Mouse (Mus musculus) MEL (cell line): ENCODE results near the gene Creld2. TPM values are rescaled to one million over a fixed set of nuclear protein-coding genes. Genes with fewer than 3 reads are reported as not detected.

ENCODE experiments used
- DNase-seq: peaks from one replicate; pipeline ENCODE4 v3.0.0; 2011; ENCODE audit warnings: low read depth, low spot score
- H3K27ac ChIP-seq: 2 replicates; pipeline ENCODE4 v1.5.1; 2012; ENCODE audit warnings: low read depth, mild to moderate bottlenecking, control low read depth, low read length, moderate library complexity; ENCODE audit not compliant: control insufficient read depth
- H3K27me3 ChIP-seq, 2 experiments: fragments of 150-350 bp in 1 of 2; sonication (generic) in 1 of 2; 2 replicates each; pipeline ENCODE4 v1.6.1; 2012; ENCODE audit warnings: low read length in 2 of 2, mild to moderate bottlenecking in 2 of 2, improper control_type of control experiment in 1 of 2, moderate library complexity in 1 of 2; ENCODE audit not compliant: insufficient read depth in 2 of 2, control insufficient read depth in 1 of 2
- H3K36me3 ChIP-seq, 2 experiments: 2 replicates each; pipeline ENCODE4 v1.6.1; 2012 to 2014; ENCODE audit warnings: low read length in 2 of 2, improper control_type of control experiment in 1 of 2, inconsistent platforms in 1 of 2, mild to moderate bottlenecking in 1 of 2; ENCODE audit not compliant: insufficient read depth in 2 of 2, control insufficient read depth in 1 of 2
- H3K4me1 ChIP-seq, 2 experiments: fragments of 150-350 bp in 1 of 2; sonication (generic) in 1 of 2; 2 replicates each; pipeline ENCODE4 v1.6.1; 2012; ENCODE audit warnings: low read length in 2 of 2, improper control_type of control experiment in 1 of 2, mild to moderate bottlenecking in 1 of 2; ENCODE audit not compliant: insufficient read depth in 2 of 2, control insufficient read depth in 1 of 2
- H3K4me3 ChIP-seq, 2 experiments: fragments of 150-350 bp in 1 of 2; sonication (generic) in 1 of 2; 2 replicates each; pipeline ENCODE4 v1.5.1; 2012; ENCODE audit warnings: low read depth in 2 of 2, low read length in 2 of 2, mild to moderate bottlenecking in 2 of 2, moderate library complexity in 2 of 2, control low read depth in 1 of 2, improper control_type of control experiment in 1 of 2; ENCODE audit not compliant: control insufficient read depth in 1 of 2, insufficient read depth in 1 of 2
- H3K79me2 ChIP-seq: 2 replicates; pipeline ENCODE4 v1.6.1; 2012; ENCODE audit warnings: mild to moderate bottlenecking, low read length, moderate library complexity; ENCODE audit not compliant: control insufficient read depth, poor library complexity, insufficient read depth
- H3K9ac ChIP-seq: 2 replicates; pipeline ENCODE4 v1.6.1; 2012; ENCODE audit warnings: low read depth, mild to moderate bottlenecking, control low read depth, low read length, moderate library complexity; ENCODE audit not compliant: control insufficient read depth, poor library complexity, severe bottlenecking
- H3K9me3 ChIP-seq: fragments of 150-350 bp; sonication (generic); replicated peaks from 2 replicates; pipeline ENCODE4 v1.6.1; 2012; ENCODE audit warnings: mild to moderate bottlenecking, low read length, improper control_type of control experiment, moderate library complexity; ENCODE audit not compliant: insufficient read depth
- BHLHE40 ChIP-seq: IDR thresholded peaks from 2 replicates; pipeline ENCODE4 v1.6.1; 2012; ENCODE audit warnings: low read depth, mild to moderate bottlenecking, inconsistent platforms, low read length, improper control_type of control experiment, borderline replicate concordance
- CHD2 ChIP-seq: IDR thresholded peaks from 2 replicates; pipeline ENCODE4 v1.6.1; 2011; ENCODE audit warnings: low read length, improper control_type of control experiment
- E2F4 ChIP-seq: IDR thresholded peaks from 2 replicates; pipeline ENCODE4 v1.6.1; 2011; ENCODE audit warnings: low read depth, low read length, improper control_type of control experiment, borderline replicate concordance
- ETS1 ChIP-seq: IDR thresholded peaks from 2 replicates; pipeline ENCODE4 v1.6.1; 2012; ENCODE audit warnings: low read depth, mild to moderate bottlenecking, inconsistent platforms, low read length, improper control_type of control experiment, moderate library complexity
- GABPA ChIP-seq: IDR thresholded peaks from 2 replicates; pipeline ENCODE4 v1.6.1; 2012; ENCODE audit warnings: low read depth, mild to moderate bottlenecking, inconsistent platforms, low read length, improper control_type of control experiment, moderate library complexity
- HCFC1 ChIP-seq: IDR thresholded peaks from 2 replicates; pipeline ENCODE4 v1.6.1; 2012; ENCODE audit warnings: low read depth, mild to moderate bottlenecking, inconsistent platforms, low read length, improper control_type of control experiment, moderate library complexity
- JUND ChIP-seq: IDR thresholded peaks from 2 replicates; pipeline ENCODE4 v1.6.1; 2011; ENCODE audit warnings: low read depth, mild to moderate bottlenecking, improper control_type of control experiment, low read length
- MAFK ChIP-seq: IDR thresholded peaks from 2 replicates; pipeline ENCODE4 v1.6.1; 2011; ENCODE audit warnings: low read depth, mild to moderate bottlenecking, low read length, improper control_type of control experiment, borderline replicate concordance
- MAZ ChIP-seq: IDR thresholded peaks from 2 replicates; pipeline ENCODE4 v1.6.1; 2012; ENCODE audit warnings: low read depth, mild to moderate bottlenecking, inconsistent platforms, low read length, improper control_type of control experiment
- MEF2A ChIP-seq: IDR thresholded peaks from 2 replicates; pipeline ENCODE4 v1.6.1; 2014; ENCODE audit warnings: low read depth, mild to moderate bottlenecking, inconsistent platforms, low read length, improper control_type of control experiment; ENCODE audit not compliant: poor library complexity, insufficient replicate concordance, severe bottlenecking; ENCODE audit errors: extremely low read depth
- MYB ChIP-seq: IDR thresholded peaks from 2 replicates; pipeline ENCODE4 v1.6.1; 2011; ENCODE audit warnings: mild to moderate bottlenecking, low read depth, low read length, improper control_type of control experiment
- NELFE ChIP-seq: IDR thresholded peaks from 2 replicates; pipeline ENCODE4 v1.6.1; 2011; ENCODE audit warnings: low read depth, low read length, improper control_type of control experiment
- POLR2A ChIP-seq, 2 experiments: IDR thresholded peaks; 2 replicates each; pipeline ENCODE4 v1.6.1; 2011 to 2012; ENCODE audit warnings: low read length in 2 of 2, mild to moderate bottlenecking in 2 of 2, control low read depth in 1 of 2, improper control_type of control experiment in 1 of 2, low read depth in 1 of 2, moderate library complexity in 1 of 2; ENCODE audit not compliant: control insufficient read depth in 1 of 2, insufficient read depth in 1 of 2, poor library complexity in 1 of 2
- POLR2AphosphoS5 ChIP-seq: IDR thresholded peaks from 2 replicates; pipeline ENCODE4 v1.6.1; 2012; ENCODE audit warnings: low read depth, borderline replicate concordance, mild to moderate bottlenecking, inconsistent platforms, low read length, moderate library complexity, mixed read lengths
- RCOR1 ChIP-seq: IDR thresholded peaks from 2 replicates; pipeline ENCODE4 v1.6.1; 2012; ENCODE audit warnings: low read depth, mild to moderate bottlenecking, inconsistent platforms, low read length, improper control_type of control experiment
- SIN3A ChIP-seq: IDR thresholded peaks from 2 replicates; pipeline ENCODE4 v1.6.1; 2012; ENCODE audit warnings: low read length, improper control_type of control experiment, inconsistent platforms
- SMC3 ChIP-seq: IDR thresholded peaks from 2 replicates; pipeline ENCODE4 v1.6.1; 2011; ENCODE audit warnings: low read depth, low read length, improper control_type of control experiment
- TAL1 ChIP-seq: IDR thresholded peaks from 2 replicates; pipeline ENCODE4 v1.6.1; 2012; ENCODE audit warnings: mild to moderate bottlenecking, inconsistent platforms, low read length, moderate library complexity, mixed read lengths
- USF1 ChIP-seq: IDR thresholded peaks from 2 replicates; pipeline ENCODE4 v1.6.1; 2014; ENCODE audit warnings: low read depth, mild to moderate bottlenecking, inconsistent platforms, low read length, improper control_type of control experiment, moderate library complexity
- USF2 ChIP-seq, 2 experiments: IDR thresholded peaks; 2 replicates each; pipeline ENCODE4 v1.6.1; 2011 to 2012; ENCODE audit warnings: improper control_type of control experiment in 2 of 2, low read length in 2 of 2, borderline replicate concordance in 1 of 2, inconsistent platforms in 1 of 2, low read depth in 1 of 2, mild to moderate bottlenecking in 1 of 2; ENCODE audit not compliant: insufficient read depth in 1 of 2
- ZC3H11A ChIP-seq: IDR thresholded peaks from 2 replicates; pipeline ENCODE4 v1.6.1; 2012; ENCODE audit warnings: low read depth, mild to moderate bottlenecking, inconsistent platforms, low read length, improper control_type of control experiment
- ZKSCAN1 ChIP-seq: IDR thresholded peaks from 2 replicates; pipeline ENCODE4 v1.6.1; 2012; ENCODE audit warnings: low read depth, mild to moderate bottlenecking, inconsistent platforms, low read length, improper control_type of control experiment, moderate library complexity
- ZMIZ1 ChIP-seq: IDR thresholded peaks from 2 replicates; pipeline ENCODE4 v1.6.1; 2012; ENCODE audit warnings: low read depth, mild to moderate bottlenecking, inconsistent platforms, low read length, improper control_type of control experiment, moderate library complexity
- ZNF384 ChIP-seq: IDR thresholded peaks from 2 replicates; pipeline ENCODE4 v1.6.1; 2012; ENCODE audit warnings: low read depth, mild to moderate bottlenecking, inconsistent platforms, low read length, improper control_type of control experiment
- polyA plus RNA-seq, 2 experiments: library from polyadenylated mRNA; stranded (reverse) in 1 of 2; unstranded in 1 of 2; fragments of >175 nt in 1 of 2; fragments of >200 nt in 1 of 2; gene quantifications; 2 replicates each; pipeline versions ENCODE4 v1.2.1 to v1.2.4; 2012; ENCODE audit warnings: low replicate concordance in 2 of 2, low read depth in 1 of 2; ENCODE audit not compliant: insufficient read length in 2 of 2, insufficient read depth in 1 of 2, missing spikeins in 1 of 2
- total RNA-seq: library from RNA; depleted of rRNA; stranded (reverse); fragments of 300-350 nt; gene quantifications from 2 replicates; pipeline ENCODE4 v1.2.3, GENCODE M21; 2012

Creld2 gene
- total and polyA plus RNA-seq, 3 experiments = 118 to 188 TPM; not detected in 1

DNA sequence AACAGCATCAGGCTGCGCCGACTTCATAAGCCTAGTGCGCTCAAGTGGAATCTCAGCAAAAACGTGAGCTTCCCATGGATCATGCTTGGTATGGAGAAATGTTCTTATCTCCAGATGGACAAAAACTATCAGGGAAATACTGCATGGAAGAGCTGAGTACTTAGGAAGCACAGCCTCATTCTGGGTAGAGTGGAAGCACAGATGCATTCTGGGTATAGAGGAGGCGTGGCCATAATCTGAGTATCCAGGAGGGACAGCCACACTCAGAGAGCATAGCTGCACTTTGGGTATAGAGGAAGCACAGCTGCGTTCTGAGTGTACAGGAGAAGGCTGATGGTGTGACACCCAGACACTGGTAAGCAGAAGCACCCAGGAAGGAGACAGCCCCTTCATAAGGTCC is 17.1 kb upstream of the Creld2 start (continued):
- TF ChIP-seq MAZ (no peak), POLR2AphosphoS5 (no peak)

DNA sequence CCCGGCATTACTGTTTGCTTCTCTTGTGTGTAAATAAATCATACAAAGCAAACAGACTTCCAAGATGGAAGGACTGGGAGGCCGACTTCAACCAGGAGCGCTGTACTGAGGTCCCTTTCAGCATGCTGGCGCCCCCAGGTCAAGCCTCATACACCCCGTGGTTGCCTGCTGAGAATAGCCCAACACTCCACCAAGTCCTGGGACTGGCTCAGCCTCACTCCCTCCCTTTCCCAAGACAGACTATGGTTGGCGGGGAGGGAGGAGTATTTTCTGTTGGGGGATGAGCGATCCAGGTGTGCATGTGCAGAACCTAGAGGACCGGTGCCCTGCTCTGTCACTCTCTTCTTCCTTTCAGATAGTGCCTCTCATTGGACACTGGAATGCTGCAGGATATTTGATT is 11.3 kb upstream of the Creld2 start:
- Histone ChIP-seq H3K4me3 (no peak overlapping the region), H3K27ac (no peak overlapping the region), H3K9ac (no peak overlapping the region), H3K27me3 (no peaks in the 10 kb centered on the region), H3K9me3 (no peaks in the 10 kb centered on the region), H3K4me1 (0 out of 4 replicates have a peak, but pooled peaks cover 0 to under 1% of the 10 kb centered on the region in 2 experiments), H3K36me3 (peaks cover 0 to 2% of the 10 kb centered on the region in 2 experiments; a peak in 2 of 4 replicates), H3K79me2 (no peaks in the 10 kb centered on the region)
- no peak for DNase-seq
- TF ChIP-seq GABPA (no peak), TAL1 (no peak), E2F4 (no peak), USF2 (IDR thresholded peaks at IDR 0.05; ENCODE audit: borderline replicate concordance in 1 of 2, insufficient read depth in 1 of 2, low read depth in 1 of 2, low read length in 2 of 2) (no peak), USF1 (no peak), MAFK (no peak), JUND (no peak), POLR2AphosphoS5 (no peak), POLR2A (IDR thresholded peaks at IDR 0.05; ENCODE audit: control insufficient read depth in 1 of 2, insufficient read depth in 1 of 2, low read depth in 1 of 2, low read length in 2 of 2, poor library complexity in 1 of 2) (no peak), ZNF384 (no peak), CHD2 (no peak), NELFE (no peak), MEF2A (no peak), MAZ (no peak), ETS1 (no peak), ZC3H11A (no peak)

DNA sequence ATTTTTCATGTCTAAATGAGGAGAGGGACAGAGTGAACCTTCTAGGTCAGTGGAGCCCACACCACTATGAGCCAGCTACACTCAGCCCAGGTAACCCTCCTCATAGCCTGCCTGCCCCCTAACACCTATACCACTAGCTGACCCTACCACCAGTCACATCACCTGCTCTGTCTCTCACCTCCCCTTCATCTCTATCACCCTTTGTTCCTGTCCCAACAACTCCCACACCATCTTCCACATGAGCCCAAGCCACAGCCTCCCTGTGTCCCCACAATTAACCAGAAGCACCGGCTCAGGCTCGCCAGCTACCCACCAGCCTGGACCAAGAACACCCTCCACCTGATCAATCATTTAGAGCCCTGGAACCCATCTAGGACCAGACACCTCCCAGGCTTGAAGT is 9.1 kb upstream of the Creld2 start:
- Histone ChIP-seq H3K9me3 (no peaks in the 10 kb centered on the region), H3K4me3 (no peak overlapping the region), H3K79me2 (no peaks in the 10 kb centered on the region), H3K4me1 (no peaks in the 10 kb centered on the region), H3K36me3 (peaks cover 0 to 2% of the 10 kb centered on the region in 2 experiments; a peak in 2 of 4 replicates), H3K9ac (no peak overlapping the region), H3K27me3 (no peaks in the 10 kb centered on the region), H3K27ac (no peak overlapping the region)
- TF ChIP-seq ZKSCAN1 (no peak), MEF2A (no peak), GABPA (no peak), RCOR1 (no peak), BHLHE40 (no peak), ZMIZ1 (no peak), SIN3A (no peak), E2F4 (no peak), TAL1 (no peak), HCFC1 (no peak), NELFE (no peak), ZC3H11A (no peak), USF1 (no peak), MYB (no peak), SMC3 (no peak)
- no peak for DNase-seq
